Mouse (Mus musculus): ENCODE measurements around the gene Mrpl34.

DNA sequence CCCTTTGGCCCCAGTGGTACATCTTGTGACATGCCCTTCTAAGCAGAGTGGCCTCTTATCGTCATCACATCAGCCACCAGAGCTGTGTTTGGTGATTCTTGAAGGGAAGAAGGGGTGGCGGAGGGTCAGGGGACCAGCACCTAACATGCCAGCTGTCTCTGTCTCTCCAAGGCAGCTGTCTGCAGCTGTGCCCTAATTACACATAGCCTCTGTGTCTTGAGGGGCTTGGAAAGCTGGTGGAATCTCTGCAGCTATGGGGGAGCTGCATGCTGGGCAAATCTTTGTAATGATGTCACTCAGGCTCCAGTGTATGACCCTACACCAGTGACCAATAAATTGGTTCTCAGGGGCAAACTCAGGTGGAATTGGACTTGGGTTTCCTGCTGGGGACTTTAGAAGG is 12.1 kb upstream of the Mrpl34 start:
- TF ChIP-seq MAFK (IDR thresholded peaks at IDR 0.05; ENCODE audit: insufficient read depth, low read depth, low read length), result no peak
- TF ChIP-seq CHD2 (IDR thresholded peaks at IDR 0.05; ENCODE audit: low read depth, low read length), result no peak
- no peak for TF ChIP-seq HCFC1 (IDR thresholded peaks at IDR 0.05; ENCODE audit: borderline replicate concordance, insufficient read depth, low read length)

Data from ES-E14 (cell line).